Mouse (Mus musculus): ENCODE measurements around the gene Tuba1a. TPM values are rescaled to one million over a fixed set of nuclear protein-coding genes. Genes with fewer than 3 reads are reported as not detected.

Gene Tuba1a
- polyA plus RNA-seq, 1 experiment from 2014 or later, result 915 TPM

- no peak for ATAC-seq (ENCODE audit: insufficient read depth, low FRiP score, low read depth)
- H3K4me2 ChIP-seq, result no peak overlapping the region
Observed at GRCm38 (mm10) chr15:98904692-98905091, 48.8 kb downstream of the Tuba1a start.

GRCm38 (mm10) chr15:98902600-98902999, 50.9 kb downstream of the Tuba1a start:
- no peak for ATAC-seq (ENCODE audit: insufficient read depth, low FRiP score, low read depth)
- Histone ChIP-seq H3K4me1 (peaks cover 9% of the 10 kb centered on the region), H3K9ac (no peak overlapping the region), H3K27ac (no peak overlapping the region), H3K4me2 (no peak overlapping the region), H3K36me3 (0 out of 2 replicates have a peak, but pooled peaks cover 20% of the 10 kb centered on the region), H3K4me3 (replicated peaks) (no peak overlapping the region), H3K9me3 (no peaks in the 10 kb centered on the region), H3K27me3 (replicated peaks) (peaks cover 26% of the 10 kb centered on the region)
- WGBS, result 80% methylated on average over 2 of the region's 2 CpGs

More at GRCm38 (mm10) chr15:98904692-98905091, 48.8 kb downstream of the Tuba1a start:
- Histone ChIP-seq H3K9ac (no peak overlapping the region), H3K4me1 (no peaks in the 10 kb centered on the region), H3K9me3 (no peaks in the 10 kb centered on the region), H3K27ac (no peak overlapping the region), H3K36me3 (0 out of 2 replicates have a peak, but pooled peaks cover 23% of the 10 kb centered on the region), H3K4me3 (replicated peaks) (no peak overlapping the region), H3K27me3 (replicated peaks) (0 out of 2 replicates have a peak, but pooled peaks cover 6% of the 10 kb centered on the region)
- WGBS, result 30% methylated on average over 10 of the region's 10 CpGs

DNA sequence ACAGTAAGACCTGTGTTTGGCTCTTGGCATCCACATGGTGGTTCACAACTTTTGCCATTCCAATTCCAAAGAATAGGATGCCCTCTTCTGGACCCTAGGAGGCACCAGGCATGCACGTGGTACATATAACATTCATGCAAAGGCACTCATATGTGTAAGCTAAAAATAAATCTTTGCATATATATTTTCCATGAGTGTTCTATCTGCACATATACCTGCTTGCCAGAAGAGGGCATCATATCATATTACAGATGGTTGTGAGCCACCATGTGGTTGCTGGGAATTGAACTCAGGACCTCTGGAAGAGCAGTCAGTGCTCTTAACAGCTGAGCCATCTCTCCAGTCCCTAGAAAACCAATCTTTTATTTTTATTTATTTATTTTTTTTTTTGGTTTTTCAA, 52.0 kb downstream of the Tuba1a start:
- ATAC-seq (ENCODE audit: insufficient read depth, low FRiP score, low read depth), result no peak
- H3K27me3 ChIP-seq (replicated peaks), result peaks cover 36% of the 10 kb centered on the region
- no peaks in the 10 kb centered on the region for H3K9me3 ChIP-seq
- no peak overlapping the region for H3K27ac ChIP-seq
- H3K4me2 ChIP-seq, result no peak overlapping the region
- no peak overlapping the region for H3K9ac ChIP-seq
- H3K4me3 ChIP-seq (replicated peaks), result no peak overlapping the region
- H3K36me3 ChIP-seq, result 0 out of 2 replicates have a peak, but pooled peaks cover 20% of the 10 kb centered on the region
- 64% methylated on average over 1 of the region's 1 CpGs for WGBS
- peaks cover 15% of the 10 kb centered on the region for H3K4me1 ChIP-seq

Other genes with a start within 250 kb of the Tuba1a start
- gene Ccdc65, start 245.5 kb downstream of the Tuba1a start, polyA plus RNA-seq (2015; fragmentation: Nextera tagmentation; extraction: Ambion mirVana), result 0.84 and 1.1 TPM in 2 replicates
- gene Fkbp11, start 225.5 kb downstream of the Tuba1a start, polyA plus RNA-seq (2015; fragmentation: Nextera tagmentation; extraction: Ambion mirVana), result 112 and 123 TPM in 2 replicates
- 41.6 and 45.2 TPM in 2 replicates for gene Arf3, start 190.5 kb downstream of the Tuba1a start, polyA plus RNA-seq (2015; fragmentation: Nextera tagmentation; extraction: Ambion mirVana)
- 0.08 TPM in 1 of 2 replicates, not detected in the other for gene Wnt10b, start 175.6 kb downstream of the Tuba1a start, polyA plus RNA-seq (2015; fragmentation: Nextera tagmentation; extraction: Ambion mirVana)
- gene Wnt1, start 163.8 kb downstream of the Tuba1a start, polyA plus RNA-seq (2015; fragmentation: Nextera tagmentation; extraction: Ambion mirVana), result not detected in 2 replicates
- not detected in 2 replicates for gene Ddn, start 144.2 kb downstream of the Tuba1a start, polyA plus RNA-seq (2015; fragmentation: Nextera tagmentation; extraction: Ambion mirVana)
- gene Prkag1, start 122.2 kb downstream of the Tuba1a start, polyA plus RNA-seq (2015; fragmentation: Nextera tagmentation; extraction: Ambion mirVana), result 82.4 and 85.6 TPM in 2 replicates
- 10.6 and 11.6 TPM in 2 replicates for gene Kmt2d, start 82.5 kb downstream of the Tuba1a start, polyA plus RNA-seq (2015; fragmentation: Nextera tagmentation; extraction: Ambion mirVana)
- 8.6 and 8.8 TPM in 2 replicates for gene Rhebl1, start 59.2 kb downstream of the Tuba1a start, polyA plus RNA-seq (2015; fragmentation: Nextera tagmentation; extraction: Ambion mirVana)
- 0.71 and 1.0 TPM in 2 replicates for gene Dhh, start 55.2 kb downstream of the Tuba1a start, polyA plus RNA-seq (2015; fragmentation: Nextera tagmentation; extraction: Ambion mirVana)
- 14.5 TPM in 2 replicates for gene Lmbr1l, start 35.5 kb downstream of the Tuba1a start, polyA plus RNA-seq (2015; fragmentation: Nextera tagmentation; extraction: Ambion mirVana)
- 1,197 and 1,299 TPM in 2 replicates for gene Tuba1b, start 19.1 kb downstream of the Tuba1a start, polyA plus RNA-seq (2015; fragmentation: Nextera tagmentation; extraction: Ambion mirVana)
- not detected in 2 replicates for gene Gm49450, start 152 bp downstream of the Tuba1a start, polyA plus RNA-seq (2015; fragmentation: Nextera tagmentation; extraction: Ambion mirVana)
- 196 and 204 TPM in 2 replicates for gene Tuba1c, start 76.2 kb upstream of the Tuba1a start, polyA plus RNA-seq (2015; fragmentation: Nextera tagmentation; extraction: Ambion mirVana)
- gene Prph, start 101.5 kb upstream of the Tuba1a start, polyA plus RNA-seq (2015; fragmentation: Nextera tagmentation; extraction: Ambion mirVana), result 33.5 and 38.7 TPM in 2 replicates
- 24.6 and 29.2 TPM in 2 replicates for gene Troap, start 120.9 kb upstream of the Tuba1a start, polyA plus RNA-seq (2015; fragmentation: Nextera tagmentation; extraction: Ambion mirVana)
- gene C1ql4, start 134.1 kb upstream of the Tuba1a start, polyA plus RNA-seq (2015; fragmentation: Nextera tagmentation; extraction: Ambion mirVana), result 0.09 TPM in 1 of 2 replicates, not detected in the other
- 18.6 and 23.0 TPM in 2 replicates for gene Dnajc22, start 139.5 kb upstream of the Tuba1a start, polyA plus RNA-seq (2015; fragmentation: Nextera tagmentation; extraction: Ambion mirVana)
- 28.3 and 32.1 TPM in 2 replicates for gene Spats2, start 172.2 kb upstream of the Tuba1a start, polyA plus RNA-seq (2015; fragmentation: Nextera tagmentation; extraction: Ambion mirVana)